Mouse (Mus musculus) ES-E14 (cell line): ENCODE results near the gene Hist1h4h.
"Not testable (repeated sequence)": the region's sequence is repeated elsewhere in the genome, so short reads cannot be mapped to it uniquely, and the experiment has no call there.

Experiments used
- HCFC1 ChIP-seq: IDR thresholded peaks from 2 replicates; pipeline ENCODE4 v1.6.1; 2012; ENCODE audit warnings: low read length, inconsistent platforms, borderline replicate concordance; ENCODE audit not compliant: insufficient read depth
- MAFK ChIP-seq: IDR thresholded peaks from 2 replicates; pipeline ENCODE4 v1.6.1; 2014; ENCODE audit warnings: mild to moderate bottlenecking, low read depth, low read length, inconsistent platforms; ENCODE audit not compliant: insufficient read depth
- ZC3H11A ChIP-seq: IDR thresholded peaks from 2 replicates; pipeline ENCODE4 v1.6.1; 2012; ENCODE audit warnings: low read depth, mild to moderate bottlenecking, inconsistent platforms, low read length, borderline replicate concordance
- ZNF384 ChIP-seq: IDR thresholded peaks from 2 replicates; pipeline ENCODE4 v1.6.1; 2012; ENCODE audit warnings: low read depth, low read length, inconsistent platforms

DNA sequence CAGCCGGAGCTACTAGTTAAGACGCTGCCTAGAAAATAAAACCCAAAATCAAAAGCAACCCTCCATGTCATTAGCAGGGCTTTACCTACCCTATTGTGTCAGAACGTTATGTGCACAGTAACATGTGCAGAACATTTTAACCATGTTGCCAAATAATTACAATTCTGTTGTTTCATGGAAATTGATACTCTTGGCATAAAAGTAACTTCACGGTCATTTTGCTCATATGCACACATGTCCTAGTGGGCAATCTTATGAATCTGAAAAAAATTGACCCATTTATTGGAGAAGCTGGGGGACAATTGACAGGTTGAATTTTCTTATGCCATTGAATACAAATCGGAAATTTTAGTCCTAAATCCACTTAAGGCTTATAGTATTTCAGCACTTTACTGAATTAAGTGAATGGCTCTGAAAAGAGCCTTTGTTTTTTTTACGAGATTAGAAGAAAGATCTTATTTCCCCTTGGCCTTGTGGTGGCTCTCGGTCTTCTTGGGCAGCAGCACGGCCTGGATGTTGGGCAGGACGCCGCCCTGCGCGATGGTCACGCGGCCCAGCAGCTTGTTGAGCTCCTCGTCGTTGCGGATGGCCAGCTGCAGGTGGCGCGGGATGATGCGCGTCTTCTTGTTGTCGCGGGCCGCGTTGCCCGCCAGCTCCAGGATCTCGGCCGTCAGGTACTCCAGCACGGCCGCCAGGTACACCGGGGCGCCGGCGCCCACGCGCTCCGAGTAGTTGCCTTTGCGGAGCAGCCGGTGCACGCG is 39.6 kb downstream of the Hist1h4h start:
- 0 out of 2 replicates have a peak, but pooled peaks have one; percentile 41 for TF ChIP-seq HCFC1
- TF ChIP-seq MAFK, ZC3H11A, ZNF384: not testable (repeated sequence)
